Mouse (Mus musculus): ENCODE measurements around the gene Olfr237-ps1. TPM values are rescaled to one million over a fixed set of nuclear protein-coding genes. Genes with fewer than 3 reads are reported as not detected.
"Not testable (repeated sequence)": the region's sequence is repeated elsewhere in the genome, so short reads cannot be mapped to it uniquely, and the experiment has no call there.

Gene Olfr237-ps1
- total RNA-seq (2021), result not detected
- long read RNA-seq, experiment 1, result 0 reads
- long read RNA-seq, experiment 2, result 0 reads

- not testable (repeated sequence) for DNase-seq
Observed at GRCm38 (mm10) chr6:43146267-43146666, at the start of gene Olfr237-ps1. TSS of gene Olfr237-ps1 (plus strand) at chr6:43146567.

DNA sequence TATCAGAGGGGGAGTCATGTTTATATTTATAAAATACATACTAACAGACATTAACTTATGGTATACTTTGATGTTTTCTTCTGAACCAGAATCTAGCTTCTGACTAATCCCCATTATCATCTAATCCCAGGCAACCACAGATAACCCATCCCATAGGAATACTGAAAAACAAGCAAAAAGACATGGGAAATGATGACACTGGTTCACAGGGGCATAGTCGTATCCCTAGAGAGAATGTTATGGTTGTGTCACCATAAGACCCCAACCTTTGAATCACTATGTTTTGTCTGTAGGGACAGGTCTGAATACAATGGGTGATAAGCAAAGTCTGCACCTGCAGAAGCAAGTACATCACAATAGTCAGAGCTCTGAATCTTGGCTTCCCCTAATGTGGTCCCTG, 40.3 kb upstream of the Olfr237-ps1 start, which contains the start of gene Olfr441:
Gene Olfr441 (plus strand): TSS at position 301 of the 400 bp plus-strand sequence.
- DNase-seq, result not testable (repeated sequence)

DNA sequence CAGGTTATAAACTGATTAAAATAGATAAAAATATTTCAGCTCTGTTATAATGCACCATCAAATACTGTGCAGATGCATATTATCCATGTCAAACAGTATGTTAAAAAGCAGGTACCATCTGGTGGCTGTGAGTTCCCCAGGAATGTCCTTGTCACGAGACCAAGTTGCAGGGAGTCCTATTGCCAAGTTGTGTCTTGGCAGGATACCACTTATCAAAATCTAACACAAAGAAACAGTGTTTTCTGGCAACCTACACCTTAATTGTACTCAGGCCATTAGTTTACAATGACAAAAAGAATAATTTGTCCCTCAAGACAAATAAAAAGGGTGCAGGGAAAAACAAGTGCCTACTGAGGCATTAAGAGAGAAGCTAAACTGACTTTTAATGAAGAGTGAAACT, 13.1 kb downstream of the Olfr237-ps1 start:
- no peak for DNase-seq

DNA sequence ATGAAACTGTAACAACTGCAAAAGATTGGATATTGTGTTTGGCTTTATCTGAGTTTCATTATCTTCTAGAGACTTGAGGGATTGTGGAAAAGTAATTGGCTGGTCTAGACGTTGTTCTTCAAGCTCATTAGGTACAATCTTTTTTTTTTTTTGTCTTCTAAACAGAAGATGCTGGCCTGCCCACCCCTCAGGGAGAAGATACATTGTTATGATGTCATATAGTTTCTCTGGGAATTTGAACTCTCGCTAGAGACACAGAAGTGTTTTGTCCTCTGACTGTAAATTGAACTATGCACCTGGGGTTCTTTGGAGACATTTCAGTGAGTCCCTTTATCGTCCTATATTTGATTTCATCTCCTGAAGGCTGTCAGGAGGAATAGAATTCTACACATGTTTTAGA, 16.6 kb downstream of the Olfr237-ps1 start, which contains the start of gene Olfr437:
Gene Olfr437 (plus strand): TSS at position 301 of the 400 bp plus-strand sequence.
- DNase-seq, result no peak

DNA sequence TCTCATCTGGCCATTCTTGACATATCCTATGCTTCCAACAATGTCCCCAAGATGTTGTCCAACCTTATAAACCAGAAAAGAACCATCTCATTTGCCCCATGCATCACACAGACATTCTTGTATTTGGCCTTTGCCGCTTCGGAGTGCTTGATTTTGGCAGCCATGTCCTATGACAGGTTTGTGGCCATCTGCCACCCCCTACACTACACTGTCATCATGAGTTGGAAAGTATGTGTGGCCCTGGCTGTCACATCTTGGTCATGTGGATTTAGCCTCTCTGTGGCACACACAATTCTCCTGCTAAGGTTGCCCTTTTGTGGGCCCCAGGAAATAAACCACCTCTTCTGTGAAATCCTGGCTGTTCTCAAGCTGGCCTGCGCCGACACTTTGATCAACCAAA, 20.9 kb downstream of the Olfr237-ps1 start:
- no peak for DNase-seq

- no peak for DNase-seq
Observed at GRCm38 (mm10) chr6:43171840-43172239, 25.5 kb downstream of the Olfr237-ps1 start, which contains the start of gene Olfr13. TSS of gene Olfr13 (plus strand) at chr6:43172140.

- no peak for DNase-seq
Observed at GRCm38 (mm10) chr6:43178129-43178528, 31.8 kb downstream of the Olfr237-ps1 start.

- no peak for DNase-seq
Observed at GRCm38 (mm10) chr6:43178584-43179501, 32.5 kb downstream of the Olfr237-ps1 start.

DNA sequence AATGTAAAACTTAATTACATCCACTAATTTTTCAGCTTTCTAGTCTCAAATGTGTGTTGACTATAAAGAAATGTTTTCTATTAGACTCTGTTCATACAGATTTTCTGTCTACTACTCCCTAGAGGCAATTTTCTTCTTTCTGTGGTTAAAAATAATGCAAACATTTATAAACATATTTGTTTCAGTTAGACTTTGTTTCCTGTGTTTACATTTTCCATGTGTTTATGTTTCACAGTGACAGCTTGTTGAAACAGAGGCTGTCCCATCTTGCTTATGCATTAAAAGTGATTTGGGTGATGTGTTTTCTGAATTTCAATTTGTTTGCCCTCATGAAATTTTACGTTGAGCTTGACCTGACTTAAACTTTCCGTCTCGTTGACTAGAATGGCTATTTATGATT, 44.6 kb downstream of the Olfr237-ps1 start:
- no peak for DNase-seq

DNA sequence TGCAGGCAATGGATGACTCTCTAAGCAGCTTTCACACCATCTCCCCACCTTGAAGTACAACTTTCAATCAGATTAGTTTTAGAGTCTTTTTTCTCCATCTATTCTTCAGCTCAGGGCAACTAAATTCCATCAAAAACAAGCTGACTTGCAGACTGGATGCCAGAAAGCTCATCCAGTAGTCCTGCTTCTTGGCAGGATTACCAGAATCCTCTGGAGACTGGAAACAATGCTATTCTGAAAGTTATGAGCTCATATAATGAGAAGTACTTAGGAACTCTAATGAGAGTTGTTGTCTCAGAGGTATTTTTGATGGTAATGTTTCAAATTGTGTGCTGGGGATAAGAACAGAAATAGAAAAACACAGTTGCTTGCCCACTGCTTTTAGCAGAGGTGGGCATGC, 50.4 kb downstream of the Olfr237-ps1 start, which contains the start of gene Olfr435:
Gene Olfr435 (plus strand): TSS at position 366 of the 400 bp plus-strand sequence.
- no peak for DNase-seq

DNA sequence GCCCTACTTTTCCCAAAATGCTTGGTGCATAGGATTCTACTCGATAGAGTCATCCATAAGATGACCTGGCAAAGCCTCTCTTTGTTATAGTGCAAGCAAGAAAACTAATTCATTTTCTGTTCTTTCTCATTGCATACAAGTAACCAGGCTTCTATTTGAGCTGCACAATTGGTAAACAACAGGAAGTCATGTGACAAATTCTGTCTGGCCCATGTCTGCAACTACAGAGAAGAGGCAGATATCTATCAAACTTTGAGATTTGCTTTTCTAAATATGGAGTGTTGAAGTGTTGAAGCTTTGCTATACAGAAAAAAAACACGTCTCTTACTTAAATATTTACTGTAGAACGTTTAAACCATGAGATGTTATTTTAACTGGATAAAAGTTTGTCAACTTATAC, 51.7 kb downstream of the Olfr237-ps1 start:
- no peak for DNase-seq

DNA sequence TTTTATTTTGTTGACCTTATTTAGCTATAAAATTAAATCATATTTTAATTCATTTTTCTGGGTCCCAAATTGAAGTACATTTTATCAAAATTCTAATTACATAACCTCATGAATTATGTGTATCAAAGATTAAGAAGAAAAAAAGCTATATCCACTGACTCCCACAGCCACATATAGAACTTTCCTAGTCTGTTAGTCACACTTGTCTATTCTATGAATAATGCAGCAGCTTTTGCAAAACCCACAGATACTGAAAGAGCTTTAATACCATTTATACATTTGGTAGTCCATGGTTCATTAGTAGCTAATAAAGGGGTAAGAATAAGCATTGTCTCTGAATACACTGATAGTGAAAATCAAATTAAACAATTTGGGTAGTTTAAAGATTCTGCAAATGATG, 56.4 kb downstream of the Olfr237-ps1 start:
- no peak for DNase-seq

GRCm38 (mm10) chr6:43205355-43205754, 59.0 kb downstream of the Olfr237-ps1 start:
- DNase-seq, result no peak

Other genes starting within 250 kb of the Olfr237-ps1 start
- not detected for gene Olfr447, start 237.7 kb upstream of the Olfr237-ps1 start, total RNA-seq (2021)
- gene Olfr446, start 225.2 kb upstream of the Olfr237-ps1 start, total RNA-seq (2021), result not detected
- gene Olfr444, start 197.5 kb upstream of the Olfr237-ps1 start, total RNA-seq (2021), result not detected
- not detected for gene Olfr441, start 40.2 kb upstream of the Olfr237-ps1 start, total RNA-seq (2021)
- gene Olfr437, start 16.7 kb downstream of the Olfr237-ps1 start, total RNA-seq (2021), result not detected
- not detected for gene Olfr13, start 25.6 kb downstream of the Olfr237-ps1 start, total RNA-seq (2021)
- not detected for gene Olfr435, start 50.6 kb downstream of the Olfr237-ps1 start, total RNA-seq (2021)
- gene Olfr434, start 66.5 kb downstream of the Olfr237-ps1 start, total RNA-seq (2021), result not detected
- not detected for gene Olfr47, start 85.0 kb downstream of the Olfr237-ps1 start, total RNA-seq (2021)
- gene Arhgef5, start 119.0 kb downstream of the Olfr237-ps1 start, total RNA-seq (2021), result 1 to 10 TPM; 5.5 to 9.3 TPM
- gene Nobox, start 163.0 kb downstream of the Olfr237-ps1 start, total RNA-seq (2021), result not detected